Mouse (Mus musculus) bone marrow, adult 2 months (tissue): ENCODE data around the gene Ccdc151. TPM values are rescaled to one million over a fixed set of nuclear protein-coding genes. Genes with fewer than 3 reads are reported as not detected.

Source experiments
- H3K27ac ChIP-seq: fragments of 200-500 bp; 2 replicates; pipeline ENCODE4 v1.5.1; 2012; ENCODE audit warnings: low read depth, mild to moderate bottlenecking, control low read depth, inconsistent platforms, low read length; ENCODE audit not compliant: control insufficient read depth, poor library complexity, insufficient read depth
- H3K4me1 ChIP-seq: fragments of 200-500 bp; 2 replicates; pipeline ENCODE4 v1.6.1; 2011; ENCODE audit warnings: low read length; ENCODE audit not compliant: control insufficient read depth, insufficient read depth
- H3K4me3 ChIP-seq: fragments of 200-500 bp; replicated peaks from 2 replicates; pipeline ENCODE3; 2011; ENCODE audit warnings: mild to moderate bottlenecking, low read depth, low read length, control low read depth; ENCODE audit not compliant: control insufficient read depth
- CTCF ChIP-seq: fragments of 200-500 bp; IDR thresholded peaks from 2 replicates; pipeline ENCODE4 v1.5.1; 2011; ENCODE audit warnings: low read length, control low read depth; ENCODE audit not compliant: control insufficient read depth, insufficient read depth
- POLR2A ChIP-seq: fragments of 200-500 bp; IDR thresholded peaks from 2 replicates; pipeline ENCODE4 v1.6.1; 2011; ENCODE audit warnings: low read depth, mild to moderate bottlenecking, control low read depth, low read length, borderline replicate concordance; ENCODE audit not compliant: control insufficient read depth
- WGBS: fragments of 180-500 bp; shearing (Covaris S2); methylation state at CpG from one replicate; pipeline ENCODE4 v1.1.7; 2018; 5-methylcytosine and 5-hydroxymethylcytosine counted together
- polyA plus RNA-seq: library from polyadenylated mRNA; stranded (reverse); fragments of >200 nt; gene quantifications from 2 replicates; pipeline ENCODE4 v1.2.4, GENCODE M21; 2011; ENCODE audit warnings: low replicate concordance; ENCODE audit not compliant: missing spikeins, insufficient read depth, insufficient read length

Ccdc151 gene
- polyA plus RNA-seq, 1 experiment = not detected

GRCm38 (mm10) chr9:21960135-21960534 is 42.3 kb downstream of the Ccdc151 start:
- no peaks in the 10 kb centered on the region; the same call in 1 of the 2 replicates for H3K4me1 ChIP-seq
- TF ChIP-seq CTCF = no peak
- TF ChIP-seq POLR2A = no peak
- 90% methylated on average over 9 of the region's 9 CpGs for WGBS
- H3K27ac ChIP-seq = no peak overlapping the region
- no peak overlapping the region for H3K4me3 ChIP-seq

DNA sequence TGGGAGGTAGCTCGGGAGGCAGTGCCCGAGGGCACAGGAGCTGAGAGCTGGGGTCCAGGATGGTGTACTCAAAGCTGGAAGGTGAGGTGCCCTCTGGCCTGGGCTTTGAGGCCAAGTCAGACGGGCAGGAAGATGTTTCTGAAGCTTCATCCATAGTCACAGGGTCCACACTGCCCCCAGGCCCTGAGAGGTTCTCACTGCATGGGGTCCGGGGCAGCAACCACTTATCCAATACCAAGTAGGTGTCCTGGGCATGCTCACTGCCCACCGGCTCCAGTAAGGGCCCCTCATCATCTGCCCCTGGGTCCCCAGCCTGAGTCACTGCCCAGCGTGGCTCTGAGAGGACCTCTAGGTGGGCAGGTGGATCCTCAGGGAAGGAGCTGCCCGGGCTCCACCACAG is 43.2 kb downstream of the Ccdc151 start:
- H3K4me1 ChIP-seq = no peaks in the 10 kb centered on the region; the same call in 1 of the 2 replicates
- TF ChIP-seq POLR2A (no peak), CTCF (no peak)
- WGBS = 94% methylated on average over 7 of the region's 7 CpGs
- no peak overlapping the region for H3K4me3 ChIP-seq
- H3K27ac ChIP-seq = no peak overlapping the region; the same call in 1 of the 2 replicates

DNA sequence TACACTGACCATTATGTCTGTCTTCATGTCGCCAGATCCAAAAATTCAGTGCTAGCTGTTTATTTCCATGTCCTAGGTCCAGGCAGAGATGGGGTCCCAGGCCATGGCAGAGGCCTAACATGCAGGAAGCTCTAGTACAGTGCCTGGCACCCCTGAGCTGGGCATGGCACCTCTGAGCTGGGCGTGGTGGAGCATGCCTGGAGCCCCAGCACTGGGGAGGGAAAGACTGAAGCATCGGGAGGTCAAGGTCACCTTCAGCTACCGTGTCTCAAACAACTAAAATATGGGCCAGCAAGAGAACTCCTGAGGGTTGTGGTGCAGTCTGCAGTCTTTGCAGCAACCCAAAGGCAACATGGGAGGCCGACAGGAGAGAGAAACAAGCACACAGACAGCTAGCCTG is 44.1 kb downstream of the Ccdc151 start:
- no peak overlapping the region for H3K4me3 ChIP-seq
- no peak for TF ChIP-seq POLR2A
- TF ChIP-seq CTCF = no peak
- no peaks in the 10 kb centered on the region; the same call in 1 of the 2 replicates for H3K4me1 ChIP-seq
- H3K27ac ChIP-seq = no peak overlapping the region
- WGBS = 83% methylated on average over 5 of the region's 5 CpGs

GRCm38 (mm10) chr9:21955570-21956281 is 46.7 kb downstream of the Ccdc151 start, which contains the start of gene Swsap1:
Gene Swsap1, plus strand, starts transcription at chr9:21955755.
- H3K27ac ChIP-seq = peak within 1 kb of the TSS; percentile 90
- no peaks in the 10 kb centered on the region; the same call in 1 of the 2 replicates for H3K4me1 ChIP-seq
- WGBS = 0% methylated on average over 54 of the region's 54 CpGs

DNA sequence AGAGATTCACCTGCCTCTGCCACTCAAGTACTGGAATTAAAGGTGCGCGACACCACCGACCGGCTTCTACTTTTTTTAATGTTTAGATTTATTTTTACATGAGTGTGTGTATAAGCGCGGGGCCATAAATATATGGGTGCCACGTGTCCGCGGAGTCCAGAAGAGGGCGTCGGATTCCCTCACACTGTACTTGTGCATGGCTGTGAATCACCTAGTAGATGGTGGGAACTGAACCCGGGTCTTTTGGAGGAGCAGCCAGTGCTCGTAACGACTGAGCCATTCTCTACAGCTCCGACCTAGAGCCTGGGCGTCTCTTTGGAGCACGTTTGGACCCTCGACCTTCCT is 47.2 kb downstream of the Ccdc151 start:
- H3K4me1 ChIP-seq = no peaks in the 10 kb centered on the region; the same call in 1 of the 2 replicates
- under 1% methylated on average over 18 of the region's 18 CpGs for WGBS
- peak overlapping the region; percentile 31 for H3K27ac ChIP-seq
- peak overlapping the region; percentile 72 for H3K4me3 ChIP-seq
- TF ChIP-seq POLR2A (no peak), CTCF (peak; percentile 45)

More at GRCm38 (mm10) chr9:21955570-21956281, 46.7 kb downstream of the Ccdc151 start, which contains the start of gene Swsap1:
- peak within 1 kb of the TSS; percentile 72 for H3K4me3 ChIP-seq
- TF ChIP-seq CTCF = no peak
- TF ChIP-seq POLR2A = peak; percentile 58

DNA sequence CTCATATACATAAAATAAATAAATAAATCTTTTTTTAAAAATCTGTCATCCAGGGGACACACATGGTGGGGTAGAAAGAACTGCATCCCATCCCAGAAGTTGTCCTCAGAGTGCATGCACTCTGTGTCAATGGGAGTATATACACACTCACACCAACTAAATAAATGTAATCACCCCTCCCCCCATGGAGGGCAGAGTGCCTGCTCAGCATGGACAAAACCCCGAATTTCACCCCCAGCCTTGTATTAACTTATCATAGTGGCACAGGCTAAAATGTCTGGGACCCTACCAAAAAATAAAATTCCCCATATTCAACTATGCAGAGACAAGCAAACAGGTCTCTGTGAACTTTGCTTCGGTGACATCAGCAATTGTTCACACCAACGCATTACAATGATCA is 47.8 kb downstream of the Ccdc151 start:
- H3K4me1 ChIP-seq = no peaks in the 10 kb centered on the region; the same call in 1 of the 2 replicates
- WGBS = 70% methylated on average over 3 of the region's 3 CpGs
- TF ChIP-seq POLR2A = no peak
- no peak for TF ChIP-seq CTCF
- H3K4me3 ChIP-seq = no peak overlapping the region
- no peak overlapping the region for H3K27ac ChIP-seq

DNA sequence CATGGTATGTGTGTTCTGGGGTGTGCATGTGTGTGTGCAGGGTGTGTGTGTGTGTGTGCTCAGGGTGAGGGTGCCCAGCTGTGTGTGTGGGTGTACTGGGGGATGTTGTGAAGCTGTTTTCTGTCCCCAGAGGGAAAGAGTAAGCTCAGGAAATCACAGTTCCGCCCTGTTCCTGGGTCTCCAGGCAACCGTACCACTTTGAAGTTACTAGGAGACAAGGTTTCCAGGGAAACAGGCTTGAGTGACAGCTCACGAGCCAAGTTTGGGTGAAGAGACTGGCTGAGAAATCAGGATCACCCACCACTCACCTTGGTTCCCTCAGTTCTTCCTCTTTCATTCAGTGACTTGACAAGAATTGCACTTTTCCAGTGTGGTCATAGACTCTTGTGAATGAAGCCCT is 48.8 kb downstream of the Ccdc151 start:
- 26% methylated on average over 3 of the region's 3 CpGs for WGBS

DNA sequence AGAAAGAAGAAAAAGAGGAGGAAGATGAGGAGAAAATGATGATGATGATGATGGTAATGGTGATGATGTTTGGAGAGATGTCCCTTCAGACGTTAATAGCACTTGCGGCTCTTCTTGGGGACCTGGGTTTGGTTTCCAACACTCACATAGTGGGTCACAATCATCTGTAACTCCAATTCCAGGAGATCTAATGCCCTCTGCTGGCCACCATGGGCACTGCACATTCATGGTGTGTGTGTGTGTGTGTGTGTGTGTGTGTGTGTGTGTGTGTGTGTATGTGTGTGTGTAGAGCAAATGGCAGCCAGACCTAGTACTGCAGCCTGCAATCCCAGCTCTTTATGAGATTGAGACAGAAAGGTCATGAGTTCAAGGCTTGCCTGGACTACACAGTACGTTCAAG is 50.5 kb downstream of the Ccdc151 start:
- no peak overlapping the region for H3K27ac ChIP-seq
- no peak overlapping the region for H3K4me3 ChIP-seq
- H3K4me1 ChIP-seq = no peaks in the 10 kb centered on the region; the same call in 1 of the 2 replicates
- TF ChIP-seq CTCF = peak; percentile 45
- no peak for TF ChIP-seq POLR2A
- 73% methylated on average over 3 of the region's 3 CpGs for WGBS

More for the DNA sequence above, 48.8 kb downstream of the Ccdc151 start:
- Histone ChIP-seq H3K4me1 (no peaks in the 10 kb centered on the region; the same call in 1 of the 2 replicates), H3K4me3 (no peak overlapping the region), H3K27ac (no peak overlapping the region)
- TF ChIP-seq POLR2A = no peak
- no peak for TF ChIP-seq CTCF

GRCm38 (mm10) chr9:21950322-21950721 is 52.1 kb downstream of the Ccdc151 start:
- Histone ChIP-seq H3K27ac (no peak overlapping the region), H3K4me3 (no peak overlapping the region), H3K4me1 (no peaks in the 10 kb centered on the region; the same call in 1 of the 2 replicates)
- 11% methylated on average over 11 of the region's 11 CpGs for WGBS
- TF ChIP-seq POLR2A (no peak), CTCF (peak; percentile 51)
